Mouse (Mus musculus) liver, embryonic 14.5 days (tissue): ENCODE measurements at regions not wholly inside any gene's neighbourhood (a gene's known extent, or its start where the extent isn't known, plus 50 kb on each side); places are given as distances from the start of the nearest gene placed in this dataset.

Source experiments
- CTCF ChIP-seq: IDR thresholded peaks from 2 replicates; pipeline ENCODE4 v1.5.1; 2016; ENCODE audit warnings: antibody characterized with exemption, low read depth, control low read depth
- EP300 ChIP-seq: IDR thresholded peaks from 2 replicates; pipeline ENCODE4 v1.6.1; 2016; ENCODE audit warnings: antibody characterized with exemption, low read depth

- no peak for TF ChIP-seq CTCF
- TF ChIP-seq EP300 = no peak
Observed at GRCm38 (mm10) chr3:6676382-6676781, 56.1 kb upstream of the 1700008P02Rik start.
